Comparison of ENCODE assay signal across 8 mouse cellular contexts in the genomic region with DNA sequence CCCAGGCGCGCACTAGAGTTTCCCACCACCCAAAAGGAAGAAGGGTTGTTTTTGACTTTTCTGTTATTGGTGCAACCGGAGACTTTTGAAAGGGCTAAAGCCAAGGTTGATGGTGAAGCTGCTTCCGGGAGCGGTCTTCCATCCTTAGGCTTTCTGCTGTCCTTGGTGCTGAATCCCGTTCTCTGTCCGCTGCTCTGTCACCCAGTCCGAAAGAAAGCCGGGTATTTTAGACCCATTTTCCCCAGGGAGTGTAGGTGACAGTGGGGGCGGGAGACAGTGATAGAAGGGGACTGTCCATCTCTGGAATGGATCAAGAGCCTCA. TPM values are rescaled to one million over a fixed set of nuclear protein-coding genes. Genes with fewer than 3 reads are reported as not detected.
DNase-seq lines count a peak whose midpoint lies in the region; ATAC-seq and TF ChIP-seq lines count a peak whose summit lies in the region.

No protein-coding gene starts in this region.

- no peak overlapping the region for H3K27ac ChIP-seq in thymus, adult 2 months (ENCODE audit: control insufficient read depth, insufficient read depth, low read length)
- no peak overlapping the region for H3K27ac ChIP-seq in hindbrain, embryonic 11.5 days (ENCODE audit: low read depth, low read length)
- no peak overlapping the region for H3K27ac ChIP-seq in limb, embryonic 14.5 days (replicated peaks; ENCODE audit: low read depth, low read length)
- no peak overlapping the region for H3K27ac ChIP-seq in neural tube, embryonic 12.5 days

- no peaks in the 10 kb centered on the region for H3K36me3 ChIP-seq in thymus, adult 2 months (ENCODE audit: control insufficient read depth, insufficient read depth, low read length)
- no peaks in the 10 kb centered on the region for H3K36me3 ChIP-seq in hindbrain, embryonic 11.5 days (ENCODE audit: control insufficient read depth, insufficient read depth, low read length)
- no peaks in the 10 kb centered on the region for H3K36me3 ChIP-seq in limb, embryonic 14.5 days (ENCODE audit: control insufficient read depth, insufficient read depth, low read length)
- no peaks in the 10 kb centered on the region for H3K36me3 ChIP-seq in neural tube, embryonic 12.5 days

- no peak for TF ChIP-seq POLR2A in thymus, adult 2 months (IDR thresholded peaks at IDR 0.05; ENCODE audit: control insufficient read depth, extremely low read depth, insufficient read depth, low read length, poor library complexity)
- no peak for TF ChIP-seq POLR2A in limb, embryonic 14.5 days (IDR thresholded peaks at IDR 0.05; ENCODE audit: borderline replicate concordance, extremely low read depth, insufficient read depth, insufficient read length)

- TF ChIP-seq CTCF in thymus, adult 2 months (IDR thresholded peaks at IDR 0.05; ENCODE audit: borderline replicate concordance, control insufficient read depth, extremely low read depth, insufficient read depth, low read length, poor library complexity) = no peak

- H3K4me2 ChIP-seq in hindbrain, embryonic 11.5 days (replicated peaks; ENCODE audit: low read depth, low read length) = peak overlapping the region; percentile 91
- H3K4me2 ChIP-seq in limb, embryonic 14.5 days (replicated peaks; ENCODE audit: low read depth, low read length, severe bottlenecking) = peak overlapping the region; percentile 51; the same call in 1 of the 2 replicates
- H3K4me2 ChIP-seq in neural tube, embryonic 12.5 days (replicated peaks) = peak overlapping the region; percentile 92

- no peak for ATAC-seq in hindbrain, embryonic 11.5 days (ENCODE audit: low FRiP score)
- no peak for ATAC-seq in limb, embryonic 14.5 days (ENCODE audit: low FRiP score, low read depth)
- no peak for ATAC-seq in neural tube, embryonic 12.5 days (ENCODE audit: low FRiP score, low read depth)

- no peaks in the 10 kb centered on the region for H3K4me1 ChIP-seq in thymus, adult 2 months (replicated peaks; ENCODE audit: control insufficient read depth, insufficient read depth, low read length)
- 0 out of 2 replicates have a peak, but pooled peaks cover 2% of the 10 kb centered on the region for H3K4me1 ChIP-seq in hindbrain, embryonic 11.5 days (replicated peaks; ENCODE audit: control insufficient read depth, insufficient read depth, low read length)
- peaks cover 6% of the 10 kb centered on the region for H3K4me1 ChIP-seq in limb, embryonic 14.5 days (ENCODE audit: control insufficient read depth, insufficient read depth, low read length)
- peaks cover 18% of the 10 kb centered on the region for H3K4me1 ChIP-seq in neural tube, embryonic 12.5 days

- 15% methylated on average over 10 of the region's 10 CpGs for WGBS in thymus, adult 2 months
- 3% methylated on average over 10 of the region's 10 CpGs for WGBS in hindbrain, embryonic 11.5 days
- 1% methylated on average over 10 of the region's 10 CpGs for WGBS in limb, embryonic 14.5 days
- WGBS in neural tube, embryonic 12.5 days = 2% methylated on average over 10 of the region's 10 CpGs

- H3K27me3 ChIP-seq in thymus, adult 2 months (ENCODE audit: control insufficient read depth, insufficient read depth, low read length) = no peaks in the 10 kb centered on the region; the same call in 1 of the 2 replicates
- H3K27me3 ChIP-seq in hindbrain, embryonic 11.5 days (ENCODE audit: control insufficient read depth, insufficient read depth, low read length) = peaks cover 25% of the 10 kb centered on the region
- H3K27me3 ChIP-seq in limb, embryonic 14.5 days (ENCODE audit: control insufficient read depth, insufficient read depth, low read length) = peaks cover 30% of the 10 kb centered on the region
- H3K27me3 ChIP-seq in neural tube, embryonic 12.5 days (replicated peaks) = peaks cover 31% of the 10 kb centered on the region

- H3K4me3 ChIP-seq in thymus, adult 2 months (ENCODE audit: control insufficient read depth, insufficient read depth, low read length) = no peak overlapping the region
- peak overlapping the region; percentile 49 for H3K4me3 ChIP-seq in hindbrain, embryonic 11.5 days (ENCODE audit: low read depth, low read length)
- peak overlapping the region; percentile 29; the same call in 1 of the 2 replicates for H3K4me3 ChIP-seq in limb, embryonic 14.5 days (replicated peaks; ENCODE audit: low read length)
- peak overlapping the region; percentile 53; the same call in 1 of the 2 replicates for H3K4me3 ChIP-seq in neural tube, embryonic 12.5 days

- H3K9me3 ChIP-seq in hindbrain, embryonic 11.5 days (ENCODE audit: control insufficient read depth, low read length) = no peaks in the 10 kb centered on the region
- H3K9me3 ChIP-seq in limb, embryonic 14.5 days (ENCODE audit: control insufficient read depth, low read length) = no peaks in the 10 kb centered on the region
- no peaks in the 10 kb centered on the region for H3K9me3 ChIP-seq in neural tube, embryonic 12.5 days

- DNase-seq in thymus, adult 2 months = peak; percentile 6
- no peak for DNase-seq in thymus, postnatal 36 days
- DNase-seq in embryo, embryonic 11 days = peak; percentile 90
- peak; percentile 82 for DNase-seq in hindbrain, embryonic 11.5 days (ENCODE audit: low spot score)
- peak; percentile 90 for DNase-seq in limb, embryonic 14.5 days (ENCODE audit: low spot score)
- DNase-seq in right cerebral cortex, adult 2 months (ENCODE audit: low spot score in 2 of 2) = no peak
- DNase-seq in frontal cortex, postnatal 10 days (ENCODE audit: low spot score in 2 of 2) = no peak

- no peak overlapping the region for H3K9ac ChIP-seq in hindbrain, embryonic 11.5 days (ENCODE audit: low read depth, low read length)
- no peak overlapping the region for H3K9ac ChIP-seq in limb, embryonic 14.5 days (ENCODE audit: low read depth, low read length, severe bottlenecking)
- peak overlapping the region; percentile 63; the same call in 1 of the 2 replicates for H3K9ac ChIP-seq in neural tube, embryonic 12.5 days

RNA-seq across cellular contexts. Expression of a gene that starts 0.6 kb away (rescaled TPM):
- 0.08 and 0.40 TPM in 2 replicates for polyA plus RNA-seq in thymus, adult 2 months (2012; rRNA removed)
- 0.77 and 1.5 TPM in 2 replicates for polyA plus RNA-seq in hindbrain, embryonic 11.5 days (2014; fragmentation: Nextera tagmentation; extraction: Ambion mirVana)
- polyA plus RNA-seq in limb, embryonic 14.5 days (2012; rRNA removed) = 0.05 and 0.23 TPM in 2 replicates
- not detected in 2 replicates for polyA plus RNA-seq in limb, embryonic 14.5 days (2014; fragmentation: Nextera tagmentation; extraction: Ambion mirVana)
- polyA plus RNA-seq in neural tube, embryonic 12.5 days (2016; fragmentation: Nextera tagmentation; extraction: Ambion mirVana) = 1.1 and 1.7 TPM in 2 replicates

Comparison
In these comparisons a context has a peak if more than half of its experiments do, and no peak if none do; other contexts are left out.
1. DNase-seq: peak in thymus, adult 2 months (single experiment), embryo, embryonic 11 days (single experiment), hindbrain, embryonic 11.5 days (single experiment) and limb, embryonic 14.5 days (single experiment); none in thymus, postnatal 36 days (0 of 2), right cerebral cortex, adult 2 months (0 of 2) and frontal cortex, postnatal 10 days (0 of 2).
2. Peak in every context shown above with its lines, with median percentiles within 50 percentile points of each other: H3K4me2 ChIP-seq.